Mouse (Mus musculus) liver, embryonic 16.5 days (tissue): ENCODE data around the gene 1700019D03Rik. TPM values are rescaled to one million over a fixed set of nuclear protein-coding genes. Genes with fewer than 3 reads are reported as not detected.

Experiments used
- polyA plus RNA-seq: library from polyadenylated mRNA; unstranded; fragments of >200 nt; fragmentation: Nextera tagmentation; extraction: Ambion mirVana; gene quantifications from 2 replicates; pipeline ENCODE4 v1.2.1, GENCODE M21; 2015

Gene 1700019D03Rik
- polyA plus RNA-seq, 1 experiment from 2014 or later = 12.2 TPM

Other genes with a start within 250 kb of the 1700019D03Rik start
- gene Inpp1, start 202.5 kb downstream of the 1700019D03Rik start, polyA plus RNA-seq = 5.3 and 5.6 TPM in 2 replicates
- 14.8 and 16.7 TPM in 2 replicates for gene Hibch, start 175.2 kb downstream of the 1700019D03Rik start, polyA plus RNA-seq
- 0.06 and 0.26 TPM in 2 replicates for gene Mstn, start 41.5 kb upstream of the 1700019D03Rik start, polyA plus RNA-seq
- gene 1700019A02Rik, start 167.5 kb upstream of the 1700019D03Rik start, polyA plus RNA-seq = not detected in 2 replicates